Mouse (Mus musculus) 416B (cell line): ENCODE measurements around the gene Mrpl51.
A peak's percentile ranks its signal among the peaks of the same experiment; 100 is the strongest.

Experiments used
- DNase-seq: peaks from one replicate; pipeline ENCODE4 v3.0.0; 2011; ENCODE audit warnings: low read depth

Gene Mrpl51

GRCm38 (mm10) chr6:125192016-125192714 is 564 bp downstream of the Mrpl51 start:
- DNase-seq: peak; percentile 97

- DNase-seq: peak; percentile 46
These were observed 1.2 kb downstream of the Mrpl51 start for GRCm38 (mm10) chr6:125192841-125193240.

GRCm38 (mm10) chr6:125193390-125193789 is 1.8 kb downstream of the Mrpl51 start:
- DNase-seq: peak; percentile 68

- DNase-seq: no peak
These were observed 4.0 kb downstream of the Mrpl51 start for GRCm38 (mm10) chr6:125195541-125196075.

- DNase-seq: no peak
These were observed 4.7 kb downstream of the Mrpl51 start for GRCm38 (mm10) chr6:125196301-125196700.

- peak; percentile 16 for DNase-seq
These were observed 5.6 kb downstream of the Mrpl51 start for GRCm38 (mm10) chr6:125197166-125197565.

- DNase-seq: peak; percentile 36
These were observed 18.8 kb downstream of the Mrpl51 start for GRCm38 (mm10) chr6:125210436-125210835.

GRCm38 (mm10) chr6:125212621-125213020 is 21.0 kb downstream of the Mrpl51 start:
- DNase-seq: no peak

GRCm38 (mm10) chr6:125213129-125213528 is 21.5 kb downstream of the Mrpl51 start:
- no peak for DNase-seq

GRCm38 (mm10) chr6:125213715-125214114 is 22.1 kb downstream of the Mrpl51 start:
- no peak for DNase-seq

GRCm38 (mm10) chr6:125215148-125215954 is 23.8 kb downstream of the Mrpl51 start, which contains the start of gene Vamp1:
TSS of gene Vamp1 (plus strand) at chr6:125215551.
- DNase-seq: peak; percentile 99

GRCm38 (mm10) chr6:125216898-125217297 is 25.3 kb downstream of the Mrpl51 start:
- peak; percentile 32 for DNase-seq

- no peak for DNase-seq
These were observed 26.3 kb downstream of the Mrpl51 start for GRCm38 (mm10) chr6:125217899-125218298.

- peak; percentile 80 for DNase-seq
These were observed 27.4 kb downstream of the Mrpl51 start for GRCm38 (mm10) chr6:125218963-125219362.

GRCm38 (mm10) chr6:125221115-125221745 is 29.6 kb downstream of the Mrpl51 start:
- no peak for DNase-seq

GRCm38 (mm10) chr6:125222146-125222545 is 30.5 kb downstream of the Mrpl51 start:
- DNase-seq: no peak

- no peak for DNase-seq
These were observed 31.0 kb downstream of the Mrpl51 start for GRCm38 (mm10) chr6:125222577-125222976.

GRCm38 (mm10) chr6:125225518-125226115 is 34.0 kb downstream of the Mrpl51 start:
- peak; percentile 54 for DNase-seq

GRCm38 (mm10) chr6:125230571-125230970 is 39.0 kb downstream of the Mrpl51 start:
- DNase-seq: no peak

GRCm38 (mm10) chr6:125231117-125232044 is 39.8 kb downstream of the Mrpl51 start, which contains the start of gene Tapbpl:
TSS of gene Tapbpl (minus strand) at chr6:125231860.
- peak; percentile 73 for DNase-seq

- DNase-seq: peak; percentile 59
These were observed 40.4 kb downstream of the Mrpl51 start for GRCm38 (mm10) chr6:125232045-125232437.
